Mouse (Mus musculus) limb, embryonic 10.5 days (tissue): ENCODE measurements around the gene Rhox4c. TPM values are rescaled to one million over a fixed set of nuclear protein-coding genes. Genes with fewer than 3 reads are reported as not detected.
"Not testable (repeated sequence)": the region's sequence is repeated elsewhere in the genome, so short reads cannot be mapped to it uniquely, and the experiment has no call there.

Experiments used
- DNase-seq: peaks from one replicate; pipeline ENCODE4 v3.0.0-alpha.2; 2017; ENCODE audit warnings: low spot score
- H3K27ac ChIP-seq: fragments of 300-500 bp; sonication (generic); 2 replicates; pipeline ENCODE4 v1.5.1; 2016; ENCODE audit warnings: mild to moderate bottlenecking
- H3K27me3 ChIP-seq: fragments of 300-500 bp; sonication (generic); 2 replicates; pipeline ENCODE4 v1.6.1; 2016; ENCODE audit warnings: low read depth, mild to moderate bottlenecking; ENCODE audit not compliant: poor library complexity, severe bottlenecking
- H3K36me3 ChIP-seq: fragments of 300-500 bp; sonication (generic); 2 replicates; pipeline ENCODE4 v1.6.1; 2016; ENCODE audit warnings: mild to moderate bottlenecking, moderate library complexity
- H3K4me1 ChIP-seq: fragments of 300-500 bp; sonication (generic); 2 replicates; pipeline ENCODE4 v1.6.1; 2016
- H3K4me3 ChIP-seq: fragments of 300-500 bp; sonication (generic); 2 replicates; pipeline ENCODE4 v1.5.1; 2016; ENCODE audit warnings: mild to moderate bottlenecking, moderate library complexity
- H3K9me3 ChIP-seq: fragments of 300-500 bp; sonication (generic); replicated peaks from 2 replicates; pipeline ENCODE4 v1.6.1; 2016; ENCODE audit warnings: mild to moderate bottlenecking
- WGBS: fragments of 180-500 bp; shearing (Covaris S2); methylation state at CpG from one replicate; pipeline ENCODE4 v1.1.7; 2016; 5-methylcytosine and 5-hydroxymethylcytosine counted together
- polyA plus RNA-seq: library from polyadenylated mRNA; unstranded; fragments of >200 nt; fragmentation: Nextera tagmentation; extraction: Ambion mirVana; gene quantifications from 2 replicates; pipeline ENCODE4 v1.2.1, GENCODE M21; 2016

Gene Rhox4c
- polyA plus RNA-seq: not detected in 2 replicates

DNA sequence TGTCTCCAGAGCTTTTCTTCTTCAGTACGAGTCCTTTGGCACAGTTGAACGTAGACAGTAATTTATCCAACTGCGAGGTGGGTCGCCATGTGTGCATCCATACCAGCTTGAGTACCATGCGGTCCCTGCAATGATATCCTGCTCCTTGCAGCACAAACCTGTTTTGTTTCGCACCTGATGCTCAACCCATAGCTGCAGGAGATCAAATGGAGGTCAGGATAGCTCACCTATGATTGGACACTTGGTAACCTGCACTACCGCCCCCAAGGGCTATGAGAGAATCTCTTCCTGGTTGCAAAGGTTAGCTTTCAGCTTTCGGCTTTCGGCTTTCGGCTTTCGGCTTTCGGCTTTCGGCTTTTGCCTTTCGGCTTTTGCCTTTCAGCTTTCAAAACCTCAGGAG is at the start of gene Rhox4c:
Gene Rhox4c, plus strand, starts transcription at position 301 of the 400 bp plus-strand sequence.
- not testable (repeated sequence) for H3K4me1 ChIP-seq, H3K4me3 ChIP-seq, H3K27ac ChIP-seq, H3K36me3 ChIP-seq, H3K9me3 ChIP-seq, H3K27me3 ChIP-seq, DNase-seq
- 94% methylated on average over 14 of the region's 14 CpGs for WGBS

DNA sequence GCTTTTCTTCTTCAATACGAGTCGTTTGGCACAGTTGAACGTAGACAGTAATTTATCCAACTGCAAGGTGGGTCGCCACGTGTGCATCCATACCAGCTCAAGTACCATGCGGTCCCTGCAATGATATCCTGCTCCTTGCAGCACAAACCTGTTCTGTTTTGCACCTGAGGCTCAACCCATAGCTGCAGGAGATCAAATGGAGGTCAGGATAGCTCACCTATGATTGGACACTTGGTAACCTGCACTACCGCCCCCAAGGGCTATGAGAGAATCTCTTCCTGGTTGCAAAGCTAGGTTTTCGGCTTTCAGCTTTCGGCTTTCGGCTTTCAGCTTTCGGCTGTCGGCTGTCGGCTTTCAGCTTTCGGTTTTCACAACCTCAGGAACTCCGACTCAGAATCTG is 47.9 kb upstream of the Rhox4c start, which contains the start of gene Rhox4b:
Gene Rhox4b, plus strand, starts transcription at position 301 of the 400 bp plus-strand sequence.
- not testable (repeated sequence) for DNase-seq, H3K27ac ChIP-seq, H3K9me3 ChIP-seq, H3K27me3 ChIP-seq, H3K36me3 ChIP-seq, H3K4me3 ChIP-seq, H3K4me1 ChIP-seq
- 92% methylated on average over 14 of the region's 15 CpGs for WGBS

DNA sequence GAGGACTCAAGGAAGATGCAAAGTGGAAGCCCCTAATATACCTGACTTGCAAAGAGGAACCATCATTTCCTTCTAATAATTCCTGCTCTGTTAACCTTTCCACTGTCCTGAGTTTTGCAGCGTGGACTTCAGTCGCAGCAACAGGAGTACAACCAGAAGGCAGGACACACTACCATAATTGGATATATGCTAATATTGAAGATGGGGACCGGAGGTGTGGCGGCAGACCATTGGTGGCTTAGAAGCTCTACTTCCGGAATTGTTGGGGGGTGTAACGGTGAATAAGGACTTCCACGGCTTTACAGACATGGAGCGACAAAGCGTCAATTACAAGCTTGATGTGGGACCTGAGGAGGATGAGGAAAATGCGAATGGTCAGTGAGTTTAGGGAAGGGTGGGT is 26.8 kb upstream of the Rhox4c start, which contains the start of gene Rhox2c:
Gene Rhox2c, plus strand, starts transcription at position 301 of the 400 bp plus-strand sequence.
- H3K9me3 ChIP-seq, H3K4me3 ChIP-seq, H3K4me1 ChIP-seq, DNase-seq, H3K36me3 ChIP-seq, H3K27me3 ChIP-seq, H3K27ac ChIP-seq: not testable (repeated sequence)
- WGBS: 100% methylated on average over 8 of the region's 10 CpGs

DNA sequence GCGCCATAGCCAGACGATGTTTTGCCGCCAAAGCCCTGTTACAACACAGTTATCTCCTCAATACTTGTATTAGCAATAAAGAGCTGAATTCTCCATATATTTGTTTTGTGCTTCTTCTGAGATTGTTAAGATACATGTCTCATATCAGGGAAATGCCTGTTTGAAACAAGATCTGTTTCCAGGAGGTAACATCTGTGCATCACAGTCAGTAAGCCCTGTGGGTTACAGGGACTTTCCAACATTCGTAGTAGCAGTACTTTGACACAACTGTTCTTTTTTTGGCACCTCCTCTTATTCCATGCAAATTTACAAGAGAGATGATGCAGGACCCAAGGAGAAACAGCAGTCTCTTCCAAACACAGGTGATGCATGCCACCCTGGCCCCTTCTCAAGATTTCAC is 21.9 kb upstream of the Rhox4c start, which contains the start of gene Rhox3c:
Gene Rhox3c, plus strand, starts transcription at position 301 of the 400 bp plus-strand sequence.
- not testable (repeated sequence) for H3K9me3 ChIP-seq, H3K4me1 ChIP-seq, H3K36me3 ChIP-seq, H3K4me3 ChIP-seq, H3K27me3 ChIP-seq, DNase-seq, H3K27ac ChIP-seq
- WGBS: 94% methylated on average over 3 of the region's 4 CpGs

DNA sequence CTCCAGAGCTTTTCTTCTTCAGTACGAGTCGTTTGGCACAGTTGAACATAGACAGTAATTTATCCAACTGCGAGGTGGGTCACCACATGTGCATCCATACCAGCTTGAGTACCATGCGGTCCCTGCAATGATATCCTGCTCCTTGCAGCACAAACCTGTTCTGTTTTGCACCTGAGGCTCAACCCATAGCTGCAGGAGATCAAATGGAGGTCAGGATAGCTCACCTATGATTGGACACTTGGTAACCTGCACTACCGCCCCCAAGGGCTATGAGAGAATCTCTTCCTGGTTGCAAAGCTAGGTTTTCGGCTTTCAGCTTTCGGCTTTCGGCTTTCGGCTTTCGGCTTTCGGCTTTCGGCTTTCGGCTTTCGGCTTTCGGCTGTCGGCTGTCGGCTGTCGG is 33.9 kb downstream of the Rhox4c start, which contains the start of gene Rhox4d:
Gene Rhox4d, plus strand, starts transcription at position 301 of the 400 bp plus-strand sequence.
- not testable (repeated sequence) for H3K9me3 ChIP-seq, H3K4me3 ChIP-seq, H3K27me3 ChIP-seq, DNase-seq, H3K36me3 ChIP-seq, H3K27ac ChIP-seq, H3K4me1 ChIP-seq
- 96% methylated on average over 15 of the region's 18 CpGs for WGBS

DNA sequence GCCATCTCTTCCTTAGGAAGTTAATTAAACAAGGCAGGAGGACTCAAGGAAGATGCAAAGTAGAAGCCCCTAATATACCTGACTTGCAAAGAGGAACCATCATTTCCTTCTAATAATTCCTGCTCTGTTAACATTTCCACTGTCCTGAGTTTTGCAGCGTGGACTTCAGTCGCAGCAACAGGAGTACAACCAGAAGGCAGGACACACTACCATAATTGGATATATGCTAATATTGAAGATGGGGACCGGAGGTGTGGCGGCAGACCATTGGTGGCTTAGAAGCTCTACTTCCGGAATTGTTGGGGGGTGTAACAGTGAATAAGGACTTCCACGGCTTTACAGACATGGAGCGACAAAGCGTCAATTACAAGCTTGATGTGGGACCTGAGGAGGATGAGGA is 50.0 kb downstream of the Rhox4c start, which contains the start of gene Rhox2e:
Gene Rhox2e, plus strand, starts transcription at position 301 of the 400 bp plus-strand sequence.
- H3K36me3 ChIP-seq, DNase-seq, H3K4me3 ChIP-seq, H3K27ac ChIP-seq, H3K4me1 ChIP-seq, H3K9me3 ChIP-seq, H3K27me3 ChIP-seq: not testable (repeated sequence)
- WGBS: 97% methylated on average over 2 of the region's 8 CpGs

Other genes starting within 250 kb of the Rhox4c start
- not detected in 2 replicates for gene Rhox2a, start 235.4 kb upstream of the Rhox4c start, polyA plus RNA-seq
- not detected in 2 replicates for gene Rhox3a, start 230.4 kb upstream of the Rhox4c start, polyA plus RNA-seq
- not detected in 2 replicates for gene Rhox4a, start 215.0 kb upstream of the Rhox4c start, polyA plus RNA-seq
- gene Rhox3a2, start 100.3 kb upstream of the Rhox4c start, polyA plus RNA-seq: not detected in 2 replicates
- not detected in 2 replicates for gene Rhox4a2, start 89.5 kb upstream of the Rhox4c start, polyA plus RNA-seq
- not detected in 2 replicates for gene Rhox2b, start 68.3 kb upstream of the Rhox4c start, polyA plus RNA-seq
- gene Rhox4b, start 47.8 kb upstream of the Rhox4c start, polyA plus RNA-seq: not detected in 2 replicates
- gene Rhox2c, start 26.7 kb upstream of the Rhox4c start, polyA plus RNA-seq: not detected in 2 replicates
- not detected in 2 replicates for gene Rhox3c, start 21.8 kb upstream of the Rhox4c start, polyA plus RNA-seq
- not detected in 2 replicates for gene Rhox2d, start 13.1 kb downstream of the Rhox4c start, polyA plus RNA-seq
- not detected in 2 replicates for gene Rhox4d, start 34.0 kb downstream of the Rhox4c start, polyA plus RNA-seq
- gene Rhox2e, start 50.1 kb downstream of the Rhox4c start, polyA plus RNA-seq: not detected in 2 replicates
- gene Rhox3e, start 61.7 kb downstream of the Rhox4c start, polyA plus RNA-seq: not detected in 2 replicates
- not detected in 2 replicates for gene Rhox4e, start 77.1 kb downstream of the Rhox4c start, polyA plus RNA-seq
- not detected in 2 replicates for gene Rhox2f, start 91.1 kb downstream of the Rhox4c start, polyA plus RNA-seq
- gene Rhox3f, start 100.7 kb downstream of the Rhox4c start, polyA plus RNA-seq: not detected in 2 replicates
- gene Rhox4f, start 127.4 kb downstream of the Rhox4c start, polyA plus RNA-seq: not detected in 2 replicates
- not detected in 2 replicates for gene Rhox3g, start 148.3 kb downstream of the Rhox4c start, polyA plus RNA-seq
- gene Rhox2g, start 163.1 kb downstream of the Rhox4c start, polyA plus RNA-seq: not detected in 2 replicates
- gene Rhox4g, start 171.0 kb downstream of the Rhox4c start, polyA plus RNA-seq: not detected in 2 replicates
- not detected in 2 replicates for gene Rhox3h, start 188.4 kb downstream of the Rhox4c start, polyA plus RNA-seq
- gene Rhox2h, start 192.9 kb downstream of the Rhox4c start, polyA plus RNA-seq: not detected in 2 replicates